Mouse (Mus musculus) liver, adult 2 months (tissue): ENCODE measurements at regions not wholly inside any gene's neighbourhood (a gene's known extent, or its start where the extent isn't known, plus 50 kb on each side); places are given as distances from the start of the nearest gene placed in this dataset.
"Not testable (repeated sequence)": the region's sequence is repeated elsewhere in the genome, so short reads cannot be mapped to it uniquely, and the experiment has no call there.

ENCODE experiments used
- CTCF ChIP-seq: fragments of 200-500 bp; IDR thresholded peaks from 2 replicates; pipeline ENCODE4 v1.5.1; 2011; ENCODE audit warnings: low read depth, low read length, control low read depth
- POLR2A ChIP-seq: fragments of 200-500 bp; IDR thresholded peaks from 2 replicates; pipeline ENCODE4 v1.6.1; 2011; ENCODE audit warnings: low read length, control low read depth; ENCODE audit not compliant: insufficient read depth; ENCODE audit errors: extremely low read depth

GRCm38 (mm10) chr14:53665681-53666080, 588.2 kb downstream of the Dad1 start:
- TF ChIP-seq POLR2A = not testable (repeated sequence)
- peak; percentile 60 for TF ChIP-seq CTCF
